Mouse (Mus musculus) MEL (cell line): ENCODE measurements at regions not wholly inside any gene's neighbourhood (a gene's known extent, or its start where the extent isn't known, plus 50 kb on each side); places are given as distances from the start of the nearest gene placed in this dataset.

Source experiments
- DNase-seq: peaks from one replicate; pipeline ENCODE4 v3.0.0; 2011; ENCODE audit warnings: low read depth, low spot score
- H3K27ac ChIP-seq: 2 replicates; pipeline ENCODE4 v1.5.1; 2012; ENCODE audit warnings: low read depth, mild to moderate bottlenecking, control low read depth, low read length, moderate library complexity; ENCODE audit not compliant: control insufficient read depth
- H3K27me3 ChIP-seq, 2 experiments: fragments of 150-350 bp in 1 of 2; sonication (generic) in 1 of 2; 2 replicates each; pipeline ENCODE4 v1.6.1; 2012; ENCODE audit warnings: low read length in 2 of 2, mild to moderate bottlenecking in 2 of 2, improper control_type of control experiment in 1 of 2, moderate library complexity in 1 of 2; ENCODE audit not compliant: insufficient read depth in 2 of 2, control insufficient read depth in 1 of 2
- H3K36me3 ChIP-seq, 2 experiments: 2 replicates each; pipeline ENCODE4 v1.6.1; 2012 to 2014; ENCODE audit warnings: low read length in 2 of 2, improper control_type of control experiment in 1 of 2, inconsistent platforms in 1 of 2, mild to moderate bottlenecking in 1 of 2; ENCODE audit not compliant: insufficient read depth in 2 of 2, control insufficient read depth in 1 of 2
- H3K4me1 ChIP-seq, 2 experiments: fragments of 150-350 bp in 1 of 2; sonication (generic) in 1 of 2; 2 replicates each; pipeline ENCODE4 v1.6.1; 2012; ENCODE audit warnings: low read length in 2 of 2, improper control_type of control experiment in 1 of 2, mild to moderate bottlenecking in 1 of 2; ENCODE audit not compliant: insufficient read depth in 2 of 2, control insufficient read depth in 1 of 2
- H3K4me3 ChIP-seq, 2 experiments: fragments of 150-350 bp in 1 of 2; sonication (generic) in 1 of 2; 2 replicates each; pipeline ENCODE4 v1.5.1; 2012; ENCODE audit warnings: low read depth in 2 of 2, low read length in 2 of 2, mild to moderate bottlenecking in 2 of 2, moderate library complexity in 2 of 2, control low read depth in 1 of 2, improper control_type of control experiment in 1 of 2; ENCODE audit not compliant: control insufficient read depth in 1 of 2, insufficient read depth in 1 of 2
- H3K79me2 ChIP-seq: 2 replicates; pipeline ENCODE4 v1.6.1; 2012; ENCODE audit warnings: mild to moderate bottlenecking, low read length, moderate library complexity; ENCODE audit not compliant: control insufficient read depth, poor library complexity, insufficient read depth
- H3K9ac ChIP-seq: 2 replicates; pipeline ENCODE4 v1.6.1; 2012; ENCODE audit warnings: low read depth, mild to moderate bottlenecking, control low read depth, low read length, moderate library complexity; ENCODE audit not compliant: control insufficient read depth, poor library complexity, severe bottlenecking
- H3K9me3 ChIP-seq: fragments of 150-350 bp; sonication (generic); replicated peaks from 2 replicates; pipeline ENCODE4 v1.6.1; 2012; ENCODE audit warnings: mild to moderate bottlenecking, low read length, improper control_type of control experiment, moderate library complexity; ENCODE audit not compliant: insufficient read depth
- BHLHE40 ChIP-seq: IDR thresholded peaks from 2 replicates; pipeline ENCODE4 v1.6.1; 2012; ENCODE audit warnings: low read depth, mild to moderate bottlenecking, inconsistent platforms, low read length, improper control_type of control experiment, borderline replicate concordance
- CHD1 ChIP-seq: IDR thresholded peaks from 2 replicates; pipeline ENCODE4 v1.6.1; 2012; ENCODE audit warnings: low read depth, mild to moderate bottlenecking, inconsistent platforms, low read length, improper control_type of control experiment
- CHD2 ChIP-seq: IDR thresholded peaks from 2 replicates; pipeline ENCODE4 v1.6.1; 2011; ENCODE audit warnings: low read length, improper control_type of control experiment
- CTCF ChIP-seq, 3 experiments: IDR thresholded peaks in 2 of 3; conservative IDR thresholded peaks in 1 of 3; 2 replicates each; pipeline ENCODE4 v1.5.1; 2011 to 2012; ENCODE audit warnings: low read length in 3 of 3, low read depth in 2 of 3, mild to moderate bottlenecking in 2 of 3, improper control_type of control experiment in 1 of 3, inconsistent platforms in 1 of 3, mixed read lengths in 1 of 3, moderate library complexity in 1 of 3; ENCODE audit not compliant: control insufficient read depth in 1 of 3, insufficient read depth in 1 of 3, poor library complexity in 1 of 3, severe bottlenecking in 1 of 3
- EP300 ChIP-seq, 2 experiments: IDR thresholded peaks; 2 replicates each; pipeline ENCODE4 v1.6.1; 2011; ENCODE audit warnings: improper control_type of control experiment in 2 of 2, low read length in 2 of 2, low read depth in 1 of 2, mild to moderate bottlenecking in 1 of 2
- ETS1 ChIP-seq: IDR thresholded peaks from 2 replicates; pipeline ENCODE4 v1.6.1; 2012; ENCODE audit warnings: low read depth, mild to moderate bottlenecking, inconsistent platforms, low read length, improper control_type of control experiment, moderate library complexity
- MEF2A ChIP-seq: IDR thresholded peaks from 2 replicates; pipeline ENCODE4 v1.6.1; 2014; ENCODE audit warnings: low read depth, mild to moderate bottlenecking, inconsistent platforms, low read length, improper control_type of control experiment; ENCODE audit not compliant: poor library complexity, insufficient replicate concordance, severe bottlenecking; ENCODE audit errors: extremely low read depth
- MXI1 ChIP-seq: IDR thresholded peaks from 2 replicates; pipeline ENCODE4 v1.6.1; 2011; ENCODE audit warnings: mild to moderate bottlenecking, low read depth, low read length, improper control_type of control experiment
- NRF1 ChIP-seq: IDR thresholded peaks from 2 replicates; pipeline ENCODE4 v1.6.1; 2014; ENCODE audit warnings: low read depth, mild to moderate bottlenecking, inconsistent platforms, low read length, improper control_type of control experiment, moderate library complexity; ENCODE audit not compliant: poor library complexity, insufficient read depth, severe bottlenecking
- TCF12 ChIP-seq: IDR thresholded peaks from 2 replicates; pipeline ENCODE4 v1.6.1; 2014; ENCODE audit warnings: low read depth, mild to moderate bottlenecking, inconsistent platforms, low read length, improper control_type of control experiment, moderate library complexity
- USF1 ChIP-seq: IDR thresholded peaks from 2 replicates; pipeline ENCODE4 v1.6.1; 2014; ENCODE audit warnings: low read depth, mild to moderate bottlenecking, inconsistent platforms, low read length, improper control_type of control experiment, moderate library complexity
- USF2 ChIP-seq, 2 experiments: IDR thresholded peaks; 2 replicates each; pipeline ENCODE4 v1.6.1; 2011 to 2012; ENCODE audit warnings: improper control_type of control experiment in 2 of 2, low read length in 2 of 2, borderline replicate concordance in 1 of 2, inconsistent platforms in 1 of 2, low read depth in 1 of 2, mild to moderate bottlenecking in 1 of 2; ENCODE audit not compliant: insufficient read depth in 1 of 2
- ZC3H11A ChIP-seq: IDR thresholded peaks from 2 replicates; pipeline ENCODE4 v1.6.1; 2012; ENCODE audit warnings: low read depth, mild to moderate bottlenecking, inconsistent platforms, low read length, improper control_type of control experiment
- ZKSCAN1 ChIP-seq: IDR thresholded peaks from 2 replicates; pipeline ENCODE4 v1.6.1; 2012; ENCODE audit warnings: low read depth, mild to moderate bottlenecking, inconsistent platforms, low read length, improper control_type of control experiment, moderate library complexity
- ZNF384 ChIP-seq: IDR thresholded peaks from 2 replicates; pipeline ENCODE4 v1.6.1; 2012; ENCODE audit warnings: low read depth, mild to moderate bottlenecking, inconsistent platforms, low read length, improper control_type of control experiment

GRCm38 (mm10) chr3:52494924-52495323 lies 226.8 kb downstream of the Foxo1 start:
- TF ChIP-seq MXI1 (no peak), ZC3H11A (no peak), ZNF384 (no peak), USF1 (no peak), EP300 (IDR thresholded peaks at IDR 0.05; ENCODE audit: low read depth in 1 of 2, low read length in 2 of 2) (no peak), BHLHE40 (no peak), USF2 (IDR thresholded peaks at IDR 0.05; ENCODE audit: borderline replicate concordance in 1 of 2, insufficient read depth in 1 of 2, low read depth in 1 of 2, low read length in 2 of 2) (no peak), ETS1 (no peak)
- TF ChIP-seq, all 39 proteins: peak for 0
- no peak for DNase-seq
- Histone ChIP-seq H3K4me3 (no peak overlapping the region), H3K9ac (no peak overlapping the region), H3K36me3 (no peaks in the 10 kb centered on the region), H3K79me2 (no peaks in the 10 kb centered on the region), H3K27me3 (no peaks in the 10 kb centered on the region), H3K4me1 (no peaks in the 10 kb centered on the region), H3K27ac (no peak overlapping the region), H3K9me3 (no peaks in the 10 kb centered on the region)

GRCm38 (mm10) chr3:52479186-52479585 lies 211.1 kb downstream of the Foxo1 start:
- Histone ChIP-seq H3K9ac (no peak overlapping the region), H3K9me3 (no peaks in the 10 kb centered on the region), H3K36me3 (no peaks in the 10 kb centered on the region), H3K4me3 (no peak overlapping the region), H3K27me3 (no peaks in the 10 kb centered on the region), H3K79me2 (no peaks in the 10 kb centered on the region), H3K27ac (no peak overlapping the region)
- DNase-seq: no peak
- no peak for TF ChIP-seq TCF12
- no peak for TF ChIP-seq ZKSCAN1
- no peak for TF ChIP-seq CHD2
- no peak for TF ChIP-seq CTCF (IDR thresholded peaks at IDR 0.05 in 2 of 3, conservative IDR thresholded peaks at IDR 0.05 in 1 of 3; ENCODE audit: control insufficient read depth in 1 of 3, insufficient read depth in 1 of 3, low read depth in 2 of 3, low read length in 3 of 3, poor library complexity in 1 of 3, severe bottlenecking in 1 of 3)
- no peak for TF ChIP-seq ZNF384
- no peak for TF ChIP-seq ETS1
- no peak for TF ChIP-seq NRF1
- TF ChIP-seq, all 39 proteins: peak for 0
- no peaks in the 10 kb centered on the region for H3K4me1 ChIP-seq

DNA sequence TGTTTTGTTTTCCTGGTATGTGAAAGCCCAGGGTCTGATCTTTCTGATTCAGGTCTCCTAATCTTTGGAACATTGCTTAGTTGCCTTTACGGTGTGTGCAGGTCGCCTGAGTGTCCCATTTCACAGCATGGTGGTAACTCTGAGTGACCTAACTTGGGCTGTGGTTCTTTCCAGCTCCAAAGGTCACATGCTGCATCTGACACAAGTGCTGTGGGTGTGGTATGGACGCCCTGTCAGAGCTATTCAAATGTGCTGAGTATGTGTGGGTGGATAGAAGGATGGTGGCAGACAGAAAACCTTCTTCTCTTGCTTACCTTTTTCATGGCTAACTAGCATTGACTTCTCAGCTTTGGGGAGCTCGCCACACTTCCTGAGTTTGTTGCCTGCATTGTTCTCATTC lies 201.8 kb downstream of the Foxo1 start:
- H3K79me2 ChIP-seq: no peaks in the 10 kb centered on the region
- H3K9me3 ChIP-seq: no peaks in the 10 kb centered on the region
- H3K9ac ChIP-seq: no peak overlapping the region
- H3K27me3 ChIP-seq: no peaks in the 10 kb centered on the region
- no peak overlapping the region for H3K4me3 ChIP-seq
- H3K4me1 ChIP-seq: no peaks in the 10 kb centered on the region
- H3K36me3 ChIP-seq: no peaks in the 10 kb centered on the region
- no peak for TF ChIP-seq USF2 (IDR thresholded peaks at IDR 0.05; ENCODE audit: borderline replicate concordance in 1 of 2, insufficient read depth in 1 of 2, low read depth in 1 of 2, low read length in 2 of 2)
- TF ChIP-seq MEF2A: no peak
- TF ChIP-seq CHD1: no peak
- no peak overlapping the region for H3K27ac ChIP-seq
- DNase-seq: no peak
